Mouse (Mus musculus) erythroid progenitor cell, adult 5-6 weeks (primary cell): ENCODE measurements at regions not wholly inside any gene's neighbourhood (a gene's known extent, or its start where the extent isn't known, plus 50 kb on each side); places are given as distances from the start of the nearest gene placed in this dataset.

ENCODE experiments used
- ATAC-seq: replicated peaks from 2 replicates; pipeline ENCODE4 v1.8.0; 2016; ENCODE audit warnings: moderate number of reproducible peaks, mild to moderate bottlenecking, moderate TSS enrichment, inconsistent platforms; ENCODE audit not compliant: poor library complexity, low FRiP score, severe bottlenecking

DNA sequence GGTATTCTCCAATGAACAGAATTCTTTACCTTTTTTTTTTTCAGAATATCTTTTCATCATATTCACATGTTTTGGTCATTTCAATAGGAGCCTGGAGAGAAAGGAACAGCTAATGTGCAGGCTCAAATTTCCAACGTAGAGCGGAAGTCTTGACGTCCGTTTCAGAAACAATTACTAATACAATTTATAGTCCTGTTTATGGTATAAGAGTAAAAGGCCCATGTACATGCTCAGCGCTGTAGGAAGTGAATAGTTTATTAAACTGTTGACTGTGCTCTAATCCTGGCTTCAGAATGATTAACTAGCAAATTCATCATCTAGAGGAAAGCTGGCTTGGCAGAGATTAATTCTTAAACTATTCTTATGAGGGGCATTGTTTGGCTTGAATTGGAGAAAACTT is 142.1 kb downstream of the Pik3r1 start:
- no peak for ATAC-seq

DNA sequence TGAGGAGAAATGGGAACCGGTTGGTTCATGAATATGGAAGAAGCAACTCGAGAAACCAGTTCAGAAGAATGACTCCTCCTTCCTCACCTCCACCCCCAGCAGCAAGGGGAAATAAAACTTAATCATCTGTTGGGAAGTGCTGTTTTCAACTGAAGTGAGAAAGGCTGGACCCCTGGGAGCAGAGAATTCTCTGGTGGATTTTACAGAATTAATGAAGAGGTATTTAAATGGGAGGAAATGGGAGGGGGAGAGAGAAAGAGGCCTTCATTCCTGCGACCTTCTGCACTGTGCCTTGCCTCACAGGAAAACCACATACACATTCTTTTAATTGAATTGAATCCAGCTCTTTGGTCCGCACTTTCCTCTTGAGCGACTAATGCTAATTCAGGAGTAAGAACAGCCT is 143.8 kb downstream of the Pik3r1 start:
- no peak for ATAC-seq

DNA sequence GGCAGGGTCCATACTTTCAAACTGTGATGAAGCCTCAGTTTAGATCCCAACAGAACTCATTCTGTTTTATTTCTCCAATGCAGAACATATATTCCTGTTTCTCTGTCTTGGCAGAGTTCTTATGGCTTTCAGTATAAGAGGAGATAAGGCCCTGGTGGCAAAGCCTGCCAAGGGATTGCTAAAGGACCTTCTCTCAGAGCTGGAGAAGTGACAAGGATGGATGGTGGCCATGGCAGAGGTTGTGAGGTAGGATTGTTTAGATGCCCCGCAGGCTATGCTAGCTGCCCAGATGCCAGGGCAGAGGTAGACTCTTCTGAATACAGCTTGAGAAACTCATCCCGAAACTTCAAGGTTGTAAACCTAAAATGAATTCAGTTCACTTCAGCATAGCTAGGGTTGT is 145.4 kb downstream of the Pik3r1 start:
- no peak for ATAC-seq

DNA sequence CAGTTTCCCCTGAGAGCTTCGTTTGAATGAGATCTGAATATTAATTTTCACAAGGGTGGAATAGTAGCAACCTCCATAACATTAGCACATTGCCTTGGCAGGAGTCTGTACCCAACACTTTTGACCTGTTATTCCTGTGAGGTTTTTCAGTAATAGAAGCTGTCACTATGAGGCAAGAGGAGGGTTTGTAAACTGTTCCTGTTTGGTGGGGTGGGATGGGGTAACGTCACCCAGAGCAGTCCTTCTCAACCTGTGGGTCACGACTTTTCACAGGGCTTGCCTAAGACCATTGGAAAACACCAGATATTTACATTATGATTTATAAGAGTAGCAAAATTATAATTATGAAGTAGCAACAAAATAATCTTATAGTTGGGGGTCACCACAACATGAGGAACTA is 147.4 kb downstream of the Pik3r1 start:
- no peak for ATAC-seq

DNA sequence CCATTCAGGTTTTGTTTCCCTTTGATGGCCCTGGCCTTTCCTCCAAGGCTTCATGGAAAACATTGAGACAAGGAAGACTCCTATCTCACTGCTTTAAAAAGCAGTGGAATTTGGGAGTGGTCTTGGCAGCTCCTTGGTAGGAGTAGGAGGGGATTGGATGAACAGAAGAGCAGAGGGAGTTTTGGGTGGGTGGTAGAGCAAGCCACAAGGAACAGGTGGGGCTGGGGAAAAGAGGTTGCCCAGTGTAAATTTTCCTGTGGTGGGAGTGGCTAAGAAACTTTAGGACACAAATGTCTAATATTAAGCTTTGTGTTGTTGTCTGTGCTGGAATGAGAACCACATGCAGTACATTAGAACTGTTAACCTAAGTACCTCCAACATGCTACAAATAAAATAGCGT is 148.9 kb downstream of the Pik3r1 start:
- no peak for ATAC-seq

DNA sequence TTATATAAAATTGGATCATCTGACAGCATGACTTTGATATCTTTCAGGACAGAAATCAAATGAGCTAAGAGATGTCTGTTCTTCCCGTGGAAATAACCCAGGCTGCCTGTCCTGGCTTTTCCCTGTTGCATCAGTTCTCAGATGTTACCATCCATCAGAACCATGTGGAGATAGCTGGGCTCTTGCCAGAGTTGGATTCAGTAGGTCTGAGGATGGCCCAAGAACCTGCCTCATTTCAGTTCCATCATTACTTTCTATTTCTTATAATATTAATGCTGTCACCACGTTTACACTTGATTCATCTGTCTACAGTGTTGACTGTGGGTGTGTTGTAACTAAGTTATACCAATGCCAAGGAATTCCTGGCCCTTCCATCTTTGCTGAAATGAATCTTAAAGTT is 155.2 kb downstream of the Pik3r1 start:
- no peak for ATAC-seq

DNA sequence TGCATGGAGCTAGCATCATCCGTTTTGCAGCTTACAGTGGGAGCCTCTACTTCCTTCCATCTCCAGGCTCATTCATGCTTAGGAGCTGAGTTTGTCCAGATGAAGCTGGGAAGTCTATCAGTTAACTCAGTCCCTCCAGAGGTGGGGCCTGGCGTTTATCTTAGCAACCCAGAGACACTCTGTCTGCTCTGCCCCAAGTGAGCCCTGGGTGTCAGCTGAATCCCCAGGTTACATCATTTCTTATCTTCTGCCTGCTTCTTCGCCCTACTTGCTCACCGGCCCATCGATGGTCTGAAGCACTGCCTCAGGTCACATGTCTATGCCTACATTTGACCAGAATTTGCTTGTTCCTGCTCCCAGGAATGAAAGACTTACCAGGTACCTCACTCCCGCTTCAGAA is 156.3 kb downstream of the Pik3r1 start:
- peak; percentile 95 for ATAC-seq

DNA sequence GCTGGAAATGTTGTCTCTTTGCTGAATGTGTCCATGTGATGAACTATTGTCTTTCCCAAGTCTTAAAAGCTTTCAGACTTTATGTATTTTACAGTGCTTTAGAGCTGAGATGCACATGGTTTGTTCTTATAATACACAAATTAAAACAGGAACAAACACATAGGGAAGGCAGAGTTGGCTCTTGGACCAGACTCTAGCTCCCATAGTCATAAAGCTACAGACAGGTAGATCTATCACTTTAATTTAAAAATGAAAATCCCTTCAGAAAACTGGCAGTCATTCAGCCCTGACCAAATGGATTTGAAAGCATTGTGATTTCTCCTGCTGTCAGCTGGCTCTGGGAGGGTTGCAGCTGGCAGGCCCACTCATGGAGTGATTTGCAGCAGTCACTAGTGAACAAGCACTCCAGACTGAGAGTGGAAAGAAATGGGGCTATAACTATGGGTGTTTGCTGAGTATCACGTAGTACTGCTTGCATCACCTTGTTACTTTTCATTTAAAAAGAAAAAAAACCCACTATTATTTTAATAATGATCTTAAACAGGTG is 161.8 kb downstream of the Pik3r1 start:
- ATAC-seq, result no peak

DNA sequence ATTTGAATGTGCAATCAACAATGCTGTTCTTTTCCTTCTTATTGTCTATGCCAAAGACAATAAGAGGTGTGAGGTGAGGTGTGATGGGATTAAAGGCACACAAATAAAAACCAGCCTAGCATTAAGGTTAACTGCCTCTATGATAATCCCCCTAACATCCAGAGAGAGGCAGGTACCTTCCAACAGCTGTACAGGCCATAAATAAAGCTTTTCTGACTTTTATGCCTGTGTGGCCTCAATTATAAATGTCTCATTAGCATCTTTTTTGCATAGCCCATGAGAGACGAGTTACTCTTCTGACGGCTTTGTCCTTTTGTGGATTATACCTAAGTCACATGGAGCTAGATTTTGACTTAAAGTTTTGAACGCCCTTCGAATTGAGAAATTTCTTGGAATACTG is 162.3 kb downstream of the Pik3r1 start:
- no peak for ATAC-seq

DNA sequence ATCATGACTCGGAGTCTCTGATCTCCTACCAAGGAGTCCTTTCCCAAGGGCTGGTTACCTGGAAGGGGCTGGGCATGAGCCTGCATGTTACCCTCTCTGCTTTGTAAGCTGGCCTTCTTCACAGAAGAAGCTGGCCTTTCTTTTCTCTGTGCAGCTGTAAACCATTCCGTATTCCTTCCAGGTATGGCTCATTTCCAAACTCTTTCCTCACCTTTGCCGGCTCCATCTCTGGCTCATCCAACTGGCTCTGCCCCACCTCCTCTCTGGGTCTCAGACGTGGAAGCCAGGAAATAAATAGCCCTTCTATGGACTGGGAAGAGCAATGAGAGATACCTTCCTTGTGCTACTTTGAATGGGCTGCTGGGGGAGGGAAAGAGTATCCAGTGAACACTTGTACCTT is 163.0 kb downstream of the Pik3r1 start:
- ATAC-seq, result no peak

DNA sequence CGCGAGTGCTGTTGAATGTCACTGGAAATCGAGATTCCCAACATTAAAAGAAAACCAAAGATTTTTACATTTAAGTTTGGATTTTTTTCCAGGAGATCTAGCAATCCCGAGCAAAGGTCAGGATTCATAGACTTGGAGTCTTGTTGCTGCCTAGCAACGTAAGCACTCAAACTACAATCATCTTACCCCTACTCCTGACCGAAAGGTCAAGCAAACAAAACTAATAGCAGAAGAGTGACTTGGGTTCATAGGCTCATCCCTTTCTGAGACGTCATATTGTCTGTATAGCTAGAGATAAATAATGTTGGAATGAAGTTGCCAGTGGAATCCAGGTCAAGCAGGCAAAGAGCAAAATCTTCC is 169.9 kb downstream of the Pik3r1 start:
- no peak for ATAC-seq

DNA sequence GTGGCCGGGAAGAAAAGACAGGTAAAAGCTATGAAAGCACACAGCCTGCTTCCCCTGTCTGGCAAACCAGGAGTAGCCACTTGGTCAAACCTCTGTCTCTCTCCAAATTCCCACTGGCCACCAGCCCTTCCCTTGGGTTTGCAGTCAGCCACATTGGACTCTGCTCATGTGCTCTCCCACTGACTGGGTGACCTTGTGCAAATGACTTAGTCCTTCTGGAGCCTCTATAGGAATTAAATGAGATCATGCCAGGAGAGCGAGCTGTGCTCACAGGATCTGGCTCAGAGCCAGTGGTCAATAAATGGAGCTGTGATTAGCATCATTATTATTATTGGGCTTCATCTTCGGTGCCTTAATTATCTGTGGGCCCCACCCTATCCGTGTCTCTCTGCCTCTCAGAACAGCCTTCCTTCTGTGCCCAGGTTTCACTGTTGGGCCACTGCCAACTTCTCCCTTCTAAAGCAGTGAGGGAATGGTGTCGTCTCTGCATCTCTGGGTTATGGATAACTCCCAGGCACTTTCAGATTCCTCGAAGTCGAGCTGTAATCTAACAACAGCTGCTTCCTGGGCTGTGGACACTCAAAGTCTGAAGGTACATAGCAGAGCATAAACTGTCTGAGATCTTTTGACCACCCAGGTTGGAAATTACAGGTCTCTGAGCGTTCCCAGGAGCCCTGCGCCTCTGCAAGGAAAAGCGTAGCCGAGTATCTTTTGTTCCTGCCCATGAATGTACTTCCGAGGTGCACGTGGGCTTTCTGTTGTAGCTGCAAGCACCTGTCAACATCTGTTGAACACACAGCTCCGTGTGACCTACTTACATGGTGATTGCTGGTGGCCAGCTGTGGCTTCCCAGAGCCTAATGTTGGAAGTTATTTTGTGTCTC is 170.5 kb downstream of the Pik3r1 start:
- ATAC-seq, result no peak

DNA sequence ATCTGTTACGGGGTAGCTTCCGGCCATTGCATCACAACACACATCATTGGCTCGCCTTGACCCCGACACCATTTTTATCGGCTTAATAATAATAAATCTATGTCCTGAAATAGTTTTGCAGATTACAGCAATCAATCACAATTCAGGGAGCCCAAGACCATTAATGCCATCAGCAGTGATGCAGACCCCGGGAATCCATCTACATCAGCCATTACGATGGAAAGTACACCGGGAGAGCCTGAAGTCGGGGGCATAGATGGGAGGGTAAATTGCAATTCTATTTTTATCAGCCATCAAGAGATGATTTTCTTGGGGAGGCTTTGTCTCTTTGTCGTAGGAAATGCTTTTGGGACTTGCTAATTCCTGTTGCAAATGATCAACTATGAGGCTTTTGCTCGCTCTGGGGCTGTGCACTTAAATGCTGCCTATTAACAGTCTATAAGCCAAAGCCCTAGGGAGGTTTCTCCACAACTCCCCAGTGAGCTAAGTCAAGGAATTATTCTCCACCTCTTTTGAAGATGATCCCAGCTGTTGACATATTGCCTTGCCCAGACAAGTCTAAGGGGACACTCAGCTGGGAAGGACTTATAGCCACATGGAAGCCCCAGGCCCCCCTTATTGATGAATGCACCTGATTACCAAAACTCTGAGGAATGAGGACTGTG is 173.4 kb downstream of the Pik3r1 start:
- no peak for ATAC-seq

DNA sequence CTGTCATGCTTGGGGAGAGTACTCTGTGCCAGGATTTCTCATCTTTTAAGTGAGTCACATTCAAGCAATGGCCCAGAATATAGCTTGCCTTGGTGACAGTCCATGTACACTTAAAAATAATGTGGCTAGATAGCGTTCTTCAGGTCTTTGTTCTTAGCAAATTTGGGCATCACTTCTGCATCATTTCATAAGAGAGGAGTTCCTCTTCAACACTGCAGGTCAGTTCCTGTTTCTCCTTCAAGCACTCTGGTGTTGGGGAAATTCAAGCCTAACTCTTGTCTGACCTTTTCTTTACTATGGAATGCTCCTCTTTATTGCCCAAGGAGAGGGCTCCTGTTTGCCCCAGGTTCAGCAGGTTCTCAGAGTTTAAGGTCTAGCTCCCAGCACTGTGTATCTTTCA is 175.7 kb downstream of the Pik3r1 start:
- ATAC-seq, result no peak

DNA sequence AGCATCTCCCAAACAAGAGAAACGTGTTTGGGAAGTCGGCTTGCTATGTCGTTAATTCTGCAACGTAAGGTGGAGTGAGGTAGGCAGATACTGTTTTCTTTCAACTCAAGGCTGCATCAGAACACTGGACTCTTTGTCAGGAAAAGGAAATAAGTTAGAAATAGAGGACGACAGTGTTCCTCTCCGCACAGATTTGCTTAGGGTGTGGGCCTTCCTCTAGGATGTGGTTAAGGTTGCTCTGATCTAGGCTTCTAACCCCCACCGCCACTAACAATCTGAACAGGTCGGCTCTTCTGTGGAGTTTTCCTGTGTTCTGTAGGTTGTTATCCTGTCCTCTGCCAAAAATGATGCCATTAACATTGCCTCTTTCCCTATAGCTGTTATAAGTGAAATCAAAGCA is 179.1 kb downstream of the Pik3r1 start:
- no peak for ATAC-seq

DNA sequence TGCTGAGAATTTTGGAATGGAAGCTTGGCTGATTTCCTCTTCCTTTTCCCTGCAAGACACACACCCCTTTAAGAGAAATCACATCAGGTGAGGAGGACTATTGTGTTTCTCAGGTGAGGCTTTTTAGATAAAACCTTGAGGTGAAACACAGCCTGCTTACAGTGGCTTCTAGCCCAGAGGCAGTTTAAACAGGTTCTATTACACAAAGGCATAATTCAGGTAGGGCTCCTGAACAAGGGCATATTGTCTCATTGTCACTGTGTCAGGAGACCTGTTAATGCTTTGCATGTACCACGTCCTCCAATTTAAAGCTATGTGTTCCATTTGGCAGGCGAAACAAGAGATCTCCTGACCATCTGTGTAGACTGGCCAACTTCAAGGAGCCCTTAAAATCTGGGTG is 181.2 kb downstream of the Pik3r1 start:
- no peak for ATAC-seq

DNA sequence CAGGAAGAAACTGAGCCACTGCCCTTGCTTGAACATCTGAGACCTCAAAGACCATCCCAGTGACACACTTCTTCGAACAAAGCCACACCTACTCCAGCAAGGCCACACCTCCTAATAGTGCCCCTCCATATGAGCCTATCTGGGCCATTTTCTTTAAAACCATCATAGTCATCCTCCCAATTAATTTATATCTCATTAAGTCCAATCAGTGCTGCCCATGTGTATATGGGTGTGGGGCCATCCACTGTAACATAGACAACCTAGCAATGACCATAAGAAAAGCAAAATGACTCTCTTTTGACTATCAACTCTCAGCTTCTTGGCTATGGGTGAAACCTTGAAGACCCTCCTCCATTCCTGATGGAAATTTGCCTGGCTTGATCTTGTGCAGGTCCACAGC is 191.5 kb downstream of the Pik3r1 start:
- 0 out of 2 replicates have a peak, but pooled peaks have one; percentile 21 for ATAC-seq

DNA sequence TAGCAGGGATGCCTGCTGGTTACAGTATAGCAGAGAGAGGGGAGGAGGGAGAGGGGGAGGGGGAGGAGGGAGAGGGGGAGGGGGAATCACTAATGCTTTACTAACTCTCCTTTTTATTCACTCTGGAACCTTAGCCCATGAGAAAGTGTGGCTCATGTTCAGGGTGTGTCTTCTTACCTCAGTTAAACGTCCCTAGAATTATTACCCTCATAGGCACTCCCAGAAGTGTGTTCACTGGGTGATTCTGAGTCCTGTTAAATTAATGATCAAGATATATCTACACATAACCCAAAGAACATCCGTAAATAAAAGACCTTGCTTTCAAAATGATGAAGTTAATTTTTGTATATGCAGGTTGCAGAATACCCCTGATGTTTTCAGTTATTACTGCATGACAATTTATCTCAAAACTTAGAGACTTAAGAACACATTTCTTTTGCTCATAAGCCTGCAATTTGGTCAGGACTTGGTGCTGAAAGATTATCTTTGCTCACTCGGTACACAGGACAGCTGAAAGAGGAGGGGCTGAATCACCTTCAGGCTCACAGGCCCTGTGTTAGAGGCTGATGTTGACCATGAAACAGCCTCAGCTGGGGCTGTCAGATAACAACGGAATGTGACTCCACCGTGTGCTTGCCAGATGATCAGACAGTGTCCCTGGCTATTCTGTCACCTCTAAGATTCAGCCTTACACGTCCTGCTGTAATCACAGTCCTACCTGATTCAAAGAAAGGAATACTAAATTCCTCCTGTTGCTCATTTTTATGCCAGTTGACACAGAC is 195.0 kb downstream of the Pik3r1 start:
- peak; percentile 96 for ATAC-seq

DNA sequence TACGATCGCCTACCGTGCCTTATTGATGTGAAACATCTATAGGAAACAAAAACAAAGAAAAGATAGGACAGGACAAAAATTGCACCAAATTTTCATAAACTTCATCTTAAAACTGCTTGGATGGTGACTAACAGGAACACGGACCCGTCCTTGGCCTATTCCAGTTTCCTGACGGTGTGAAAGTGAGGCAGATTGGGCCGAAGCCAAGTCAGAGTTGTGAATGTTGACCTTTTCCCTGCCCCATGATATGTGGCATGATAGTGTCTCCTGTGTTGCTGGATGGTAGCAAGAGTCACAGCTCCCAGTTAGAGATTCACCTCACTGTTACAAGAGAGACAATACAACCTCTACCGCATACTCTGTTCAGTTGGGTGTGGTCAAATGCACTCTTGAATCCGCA is 195.8 kb downstream of the Pik3r1 start:
- ATAC-seq, result no peak

DNA sequence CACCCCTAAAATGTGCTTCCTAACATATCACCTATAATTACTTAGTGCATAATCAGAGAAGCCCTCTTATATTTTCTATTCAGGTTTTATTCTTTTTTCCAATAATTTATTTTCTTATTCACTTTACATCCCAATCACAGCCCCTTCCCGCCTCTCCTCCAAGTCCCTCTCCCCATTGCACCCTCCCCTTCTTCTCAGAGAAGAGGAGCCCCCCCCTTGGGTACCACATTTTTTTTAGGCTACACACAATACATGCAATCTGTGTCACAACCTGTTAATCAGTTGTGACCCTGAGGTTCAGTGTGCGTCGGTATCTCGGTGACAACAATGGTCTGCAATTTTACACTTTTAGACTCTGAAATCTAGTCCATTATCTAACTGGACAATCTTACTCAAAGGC is 198.0 kb downstream of the Pik3r1 start:
- ATAC-seq, result no peak
